Mouse (Mus musculus): ENCODE data around the gene Gdap2. TPM values are rescaled to one million over a fixed set of nuclear protein-coding genes. Genes with fewer than 3 reads are reported as not detected.

Gene Gdap2
- 10.7 and 14.8 TPM in 2 replicates for polyA plus RNA-seq (2012; rRNA removed)

GRCm38 (mm10) chr3:100162315-100163105 lies at the start of gene Gdap2, which contains the start of gene Wdr3:
Gdap2 (plus strand) TSS chr3:100162381.
Wdr3 (minus strand) TSS chr3:100162407.
- WGBS, result under 1% methylated on average over 55 of the region's 55 CpGs
- peak; percentile 99 for DNase-seq (ENCODE audit: low read depth, low spot score)

- DNase-seq (ENCODE audit: low read depth, low spot score), result no peak
- 71% methylated on average over 2 of the region's 2 CpGs for WGBS
These were observed 43.5 kb upstream of the Gdap2 start for GRCm38 (mm10) chr3:100118681-100119080.

- no peak for DNase-seq (ENCODE audit: low read depth, low spot score)
- WGBS, result 64% methylated on average over 2 of the region's 2 CpGs
These were observed 40.2 kb upstream of the Gdap2 start for GRCm38 (mm10) chr3:100121961-100122360.

GRCm38 (mm10) chr3:100122445-100122844 lies 39.7 kb upstream of the Gdap2 start:
- DNase-seq (ENCODE audit: low read depth, low spot score), result no peak
- WGBS, result 51% methylated on average over 1 of the region's 1 CpGs

DNA sequence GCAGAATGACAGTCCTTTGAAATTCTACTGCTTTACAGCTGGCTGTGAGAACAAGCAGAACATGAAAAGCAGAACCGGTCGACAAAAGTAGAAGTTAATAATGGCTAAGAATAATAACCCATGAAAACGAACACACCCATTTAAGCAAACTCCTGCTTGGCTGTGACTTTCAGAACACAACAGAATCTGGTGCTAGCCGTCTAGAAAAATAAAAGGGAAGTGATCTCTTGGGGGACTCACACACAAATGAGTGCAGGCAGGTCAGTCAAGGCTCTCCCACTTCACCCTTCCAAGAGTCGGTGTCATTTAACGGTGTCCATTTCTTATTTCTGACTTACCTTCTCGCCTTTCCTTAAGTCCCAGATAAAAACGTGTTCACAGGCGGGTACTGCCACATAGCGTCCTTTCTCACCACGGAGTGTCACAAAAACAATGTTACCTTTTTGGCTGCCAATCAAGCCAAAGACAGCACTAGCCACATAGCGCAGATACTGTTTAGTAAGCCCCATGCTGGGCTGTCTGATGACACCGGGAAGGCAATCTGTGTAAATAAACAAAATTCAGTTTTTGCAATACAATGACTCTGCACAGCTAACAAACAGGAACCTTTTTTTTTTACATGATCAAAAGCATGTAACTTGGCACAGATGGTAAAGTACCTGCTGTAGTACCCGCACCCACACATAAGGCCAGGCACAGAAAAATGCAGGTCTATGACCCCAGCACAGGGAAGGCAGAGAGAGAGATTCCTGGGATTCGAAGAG lies 1.3 kb upstream of the Gdap2 start:
- 70% methylated on average over 15 of the region's 15 CpGs for WGBS

DNA sequence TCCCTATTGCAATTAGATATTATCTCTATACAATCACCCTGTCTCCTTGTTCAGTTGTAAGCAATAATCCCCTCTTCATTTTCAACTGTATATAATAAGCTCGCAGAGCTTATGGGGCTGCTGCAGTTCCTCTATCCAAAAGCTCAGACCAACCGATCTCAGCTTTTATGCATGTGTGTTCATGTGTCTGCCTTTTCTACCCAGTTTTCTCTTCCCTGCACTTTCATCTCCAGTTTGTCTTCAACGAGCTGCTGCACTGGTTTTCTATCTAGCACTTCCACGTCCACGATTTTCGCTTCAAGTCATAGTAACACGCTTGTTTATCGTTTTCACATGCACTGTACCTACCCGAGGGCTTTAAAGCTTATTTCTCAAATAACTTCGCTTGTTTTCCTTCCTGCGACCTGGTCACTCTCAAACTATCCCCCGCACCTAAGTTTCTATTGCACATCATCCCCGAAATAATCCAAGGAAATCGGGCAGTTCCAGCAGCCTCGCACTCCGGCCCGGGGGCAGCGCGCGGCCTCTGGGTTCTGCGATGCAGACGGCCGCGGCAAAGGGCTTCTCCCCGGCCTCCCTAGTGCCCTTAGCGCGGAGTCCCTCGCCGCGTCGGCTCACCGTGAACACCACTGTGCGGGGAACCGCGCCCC lies 391 bp upstream of the Gdap2 start:
- WGBS, result under 1% methylated on average over 35 of the region's 35 CpGs
- DNase-seq (ENCODE audit: low read depth, low spot score), result no peak

More for the DNA sequence above, 1.3 kb upstream of the Gdap2 start:
- DNase-seq (ENCODE audit: low read depth, low spot score), result no peak

DNA sequence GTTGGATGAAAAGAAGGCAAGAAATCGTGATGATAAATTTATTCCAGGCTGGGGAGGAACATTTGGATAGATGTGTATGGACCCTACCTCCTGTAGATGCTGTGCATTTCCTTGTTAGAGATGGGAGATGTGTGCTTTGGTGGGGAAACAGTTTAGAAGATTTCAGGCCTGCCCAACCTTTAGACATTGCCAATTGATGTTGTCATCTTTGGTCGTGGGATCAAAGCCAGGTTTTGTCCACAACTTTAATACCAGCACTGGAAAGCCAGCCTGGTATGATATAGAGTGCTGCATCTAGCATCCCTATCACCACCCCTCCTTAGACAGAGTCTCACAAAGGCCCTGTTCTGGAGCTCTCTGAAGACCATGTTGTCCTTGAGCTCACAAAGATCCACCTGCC lies 1.4 kb downstream of the Gdap2 start:
- DNase-seq (ENCODE audit: low read depth, low spot score), result no peak
- 67% methylated on average over 2 of the region's 2 CpGs for WGBS

- no peak for DNase-seq (ENCODE audit: low read depth, low spot score)
These were observed 2.8 kb downstream of the Gdap2 start for GRCm38 (mm10) chr3:100164991-100165390.

DNA sequence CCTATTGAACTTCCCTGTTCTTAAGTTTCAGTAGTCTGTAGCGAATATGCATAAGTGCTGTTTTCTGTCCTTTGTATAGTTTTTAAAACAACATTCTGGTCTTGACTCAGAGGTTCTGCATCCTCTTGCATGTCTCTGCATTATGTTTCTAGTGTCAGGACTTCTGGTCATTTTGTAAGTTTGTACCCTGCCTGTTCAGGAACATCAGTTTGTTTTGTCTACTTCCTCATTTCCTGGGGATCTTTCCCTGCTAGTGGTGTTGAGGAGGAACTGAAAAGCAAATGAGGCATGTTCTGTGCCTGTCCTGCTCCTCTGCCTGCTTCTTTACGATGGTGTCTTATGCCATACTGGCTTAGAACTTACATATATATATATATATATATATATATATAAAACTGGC lies 13.8 kb downstream of the Gdap2 start:
- DNase-seq (ENCODE audit: low read depth, low spot score), result no peak
- 88% methylated on average over 2 of the region's 2 CpGs for WGBS

GRCm38 (mm10) chr3:100180471-100180870 lies 18.3 kb downstream of the Gdap2 start:
- 75% methylated on average over 3 of the region's 3 CpGs for WGBS
- DNase-seq (ENCODE audit: low read depth, low spot score), result no peak

DNA sequence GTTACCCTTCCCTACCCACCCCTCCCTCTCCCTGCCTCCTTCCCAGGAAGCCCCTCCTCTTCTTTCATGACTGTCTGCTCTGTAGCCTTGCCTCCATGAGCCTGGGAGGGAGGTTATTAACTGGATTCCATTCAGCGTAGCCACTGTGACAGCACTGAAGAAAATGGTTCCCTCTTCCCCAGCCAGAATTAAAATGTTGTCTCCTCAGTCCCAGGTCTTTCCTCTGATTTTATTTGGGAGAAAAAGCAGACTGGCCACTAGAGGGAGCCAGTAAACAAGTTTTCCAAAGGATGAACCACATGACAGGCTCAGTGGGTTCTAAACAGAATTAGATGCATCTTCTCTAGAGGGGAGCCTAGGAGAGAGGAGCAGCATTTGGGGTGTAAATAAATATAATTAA lies 27.3 kb downstream of the Gdap2 start:
- 34% methylated on average over 1 of the region's 1 CpGs for WGBS
- peak; percentile 36 for DNase-seq (ENCODE audit: low read depth, low spot score)

DNA sequence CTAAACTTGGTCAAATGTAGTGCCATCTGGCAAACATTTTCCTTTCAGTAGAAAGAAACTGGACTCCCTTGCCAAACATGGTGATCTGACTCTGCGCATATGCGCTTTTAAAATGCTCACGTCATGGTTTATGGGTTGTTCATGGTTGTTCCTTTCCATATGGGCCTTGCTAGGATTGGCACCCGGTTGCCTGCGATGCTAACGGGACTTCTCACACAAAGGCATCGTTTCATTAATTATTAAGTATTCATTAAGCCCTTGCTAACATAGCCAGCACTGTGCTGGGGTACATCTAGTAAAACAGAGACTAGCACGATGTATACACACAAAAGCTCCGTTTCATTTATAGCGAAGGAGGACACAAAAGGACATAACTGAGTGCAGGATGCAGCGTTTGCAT lies 27.7 kb downstream of the Gdap2 start:
- no peak for DNase-seq (ENCODE audit: low read depth, low spot score)
- WGBS, result 88% methylated on average over 11 of the region's 11 CpGs

DNA sequence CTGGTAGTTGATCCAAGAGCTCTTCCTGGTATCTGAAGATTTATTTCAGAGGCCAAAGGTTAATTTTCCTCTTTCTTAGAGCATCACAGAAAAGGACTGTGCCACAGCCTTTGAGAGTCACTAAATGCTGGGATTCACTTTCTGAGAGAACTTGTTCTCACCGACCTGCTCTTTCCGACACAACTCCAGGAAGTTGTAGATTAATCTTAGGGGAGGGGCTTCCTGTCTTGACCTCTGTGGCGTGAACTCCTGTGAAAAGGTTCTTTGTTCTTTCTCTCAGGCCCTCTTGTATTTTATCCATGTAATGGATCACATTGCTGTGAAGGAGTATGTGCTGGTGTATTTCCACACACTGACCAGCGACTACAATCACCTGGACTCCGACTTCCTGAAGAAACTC lies 32.0 kb downstream of the Gdap2 start:
- no peak for DNase-seq (ENCODE audit: low read depth, low spot score)
- 33% methylated on average over 5 of the region's 5 CpGs for WGBS

DNA sequence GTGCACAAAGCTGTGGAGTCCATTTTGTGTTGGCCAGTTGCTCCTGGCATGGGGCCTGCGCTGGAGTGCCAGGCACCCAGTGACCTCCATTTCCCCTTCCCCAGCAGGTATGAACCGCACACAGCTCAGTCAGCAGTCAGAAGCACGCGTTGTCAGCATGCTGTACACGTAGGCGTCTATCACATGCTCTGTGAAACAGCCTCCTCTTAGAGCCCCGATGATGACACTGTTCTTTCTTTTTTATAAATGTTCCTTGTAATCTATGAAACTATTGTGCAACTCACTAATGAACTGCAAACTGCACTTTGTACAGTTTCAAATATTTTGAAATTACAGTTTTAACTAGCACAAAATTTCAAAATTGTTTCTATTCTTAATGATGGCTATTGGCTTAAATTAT lies 39.4 kb downstream of the Gdap2 start:
- DNase-seq (ENCODE audit: low read depth, low spot score), result no peak
- WGBS, result 89% methylated on average over 7 of the region's 7 CpGs

DNA sequence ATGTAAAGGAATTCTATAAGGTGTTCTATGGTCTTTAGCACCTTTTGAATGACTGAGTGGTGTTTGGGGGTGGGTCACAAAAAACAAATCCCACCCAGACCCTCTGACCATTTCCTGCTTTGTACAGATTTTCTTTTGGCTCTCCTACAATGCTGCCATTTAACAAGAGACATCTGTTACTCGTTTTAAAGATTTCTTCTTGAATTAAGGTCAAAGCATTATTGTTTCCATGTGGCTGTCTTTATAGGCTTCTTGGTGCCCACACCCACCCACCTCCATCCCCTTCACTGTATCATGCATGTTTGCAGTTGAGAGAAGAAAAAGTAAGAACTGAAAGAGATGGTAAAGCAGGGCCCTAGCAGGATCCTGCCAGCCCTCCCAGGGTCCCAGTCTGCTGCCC lies 44.8 kb downstream of the Gdap2 start:
- DNase-seq (ENCODE audit: low read depth, low spot score), result no peak
- 51% methylated on average over 1 of the region's 1 CpGs for WGBS

GRCm38 (mm10) chr3:100215469-100215868 lies 53.3 kb downstream of the Gdap2 start:
- DNase-seq (ENCODE audit: low read depth, low spot score), result peak; percentile 18
- WGBS, result 59% methylated on average over 5 of the region's 5 CpGs

DNA sequence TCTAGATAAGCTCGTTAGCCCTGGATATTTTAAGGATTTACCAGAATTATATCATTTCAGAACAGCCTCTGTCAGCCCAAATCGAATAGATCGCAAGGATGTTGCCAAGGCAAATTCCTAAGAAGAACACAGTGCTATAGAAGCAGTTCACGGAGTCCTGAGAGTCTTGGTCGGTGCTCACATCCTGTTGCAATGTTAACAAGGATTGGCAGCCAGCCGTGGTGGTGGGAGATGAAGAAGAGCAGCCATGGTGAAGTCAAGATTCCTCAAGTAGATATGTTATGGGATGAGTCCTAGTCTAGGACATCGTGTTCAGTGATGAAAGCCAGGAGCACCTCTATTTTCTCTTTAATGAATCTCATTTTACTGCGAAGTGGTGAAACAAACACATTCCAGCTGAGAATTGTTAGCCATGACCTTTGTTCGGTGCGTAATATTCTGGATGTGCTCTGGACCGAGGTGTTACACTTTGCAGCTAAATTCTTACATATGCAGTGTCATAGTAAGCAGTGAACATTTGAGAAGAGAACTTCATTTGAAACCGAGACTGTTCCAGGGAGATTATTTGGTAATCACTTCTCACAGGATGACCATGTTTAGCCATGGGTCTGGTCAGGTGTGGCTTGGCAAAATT lies 63.3 kb downstream of the Gdap2 start:
- WGBS, result 64% methylated on average over 12 of the region's 12 CpGs

DNA sequence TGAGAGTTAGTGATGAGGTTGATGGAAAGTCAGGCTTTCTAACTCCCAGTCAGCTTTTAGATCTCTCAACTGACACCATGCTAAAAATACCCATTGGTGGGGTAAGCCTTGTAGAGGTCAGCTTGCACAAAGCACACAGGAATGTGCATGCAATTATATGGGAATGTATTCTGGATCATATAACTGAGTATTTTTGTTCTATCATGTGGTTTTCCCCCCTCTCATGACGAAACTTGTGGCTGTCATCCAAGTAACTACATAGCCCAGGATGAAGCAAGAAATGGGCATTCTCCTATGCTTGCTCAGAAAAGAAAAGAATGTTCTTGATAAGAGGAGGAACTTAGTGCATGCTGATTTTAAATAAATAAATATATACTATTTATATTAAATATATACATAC lies 65.3 kb downstream of the Gdap2 start:
- 55% methylated on average over 1 of the region's 1 CpGs for WGBS
- DNase-seq (ENCODE audit: low read depth, low spot score), result no peak

More for the DNA sequence above, 63.3 kb downstream of the Gdap2 start:
- no peak for DNase-seq (ENCODE audit: low read depth, low spot score)

- WGBS, result 87% methylated on average over 3 of the region's 3 CpGs
- no peak for DNase-seq (ENCODE audit: low read depth, low spot score)
These were observed 66.8 kb downstream of the Gdap2 start for GRCm38 (mm10) chr3:100228981-100229380.
